Mouse (Mus musculus) neural tube, postnatal 0 days (tissue): ENCODE data around the gene Dlx1. TPM values are rescaled to one million over a fixed set of nuclear protein-coding genes. Genes with fewer than 3 reads are reported as not detected.

Experiments used
- polyA plus RNA-seq: library from polyadenylated mRNA; unstranded; fragments of >200 nt; fragmentation: Nextera tagmentation; extraction: Ambion mirVana; gene quantifications from 2 replicates; pipeline ENCODE4 v1.2.1, GENCODE M21; 2015

Gene Dlx1
- polyA plus RNA-seq: not detected in 2 replicates

DNA sequence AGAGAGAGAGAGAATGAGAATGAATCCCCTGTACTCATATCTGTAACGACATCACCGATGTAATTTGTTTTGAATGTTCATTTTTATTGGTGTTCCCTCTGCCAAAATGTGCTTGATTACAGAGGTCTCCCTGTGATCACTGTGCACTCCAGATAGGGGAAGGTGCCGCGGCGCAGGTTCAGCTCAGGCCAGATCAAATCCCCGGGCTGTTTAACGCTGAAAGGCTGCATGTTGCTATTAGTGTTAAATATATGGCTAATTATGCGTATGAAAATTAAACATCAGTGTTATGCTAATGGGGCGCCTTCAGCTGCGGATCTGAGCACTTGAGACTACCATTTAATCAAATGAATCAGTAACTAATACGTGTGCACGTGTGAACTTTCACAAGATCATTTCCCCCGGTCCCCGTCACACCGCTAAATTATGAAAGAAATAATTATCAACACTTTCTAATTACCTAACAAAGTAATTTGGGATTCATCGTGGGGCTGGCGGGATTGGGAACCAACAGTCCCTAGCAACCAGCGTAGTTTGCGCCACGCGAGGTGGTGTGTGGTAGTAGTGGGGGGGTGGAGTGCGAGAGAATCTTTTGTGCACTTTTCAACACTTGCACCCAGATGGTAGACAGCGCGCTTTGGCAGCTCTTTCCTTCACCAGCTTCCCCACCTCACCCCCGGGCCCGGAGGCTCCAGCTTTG lies at the start of gene Dlx1:
Gene Dlx1 (plus strand): TSS at position 100 of the 700 bp plus-strand sequence.

DNA sequence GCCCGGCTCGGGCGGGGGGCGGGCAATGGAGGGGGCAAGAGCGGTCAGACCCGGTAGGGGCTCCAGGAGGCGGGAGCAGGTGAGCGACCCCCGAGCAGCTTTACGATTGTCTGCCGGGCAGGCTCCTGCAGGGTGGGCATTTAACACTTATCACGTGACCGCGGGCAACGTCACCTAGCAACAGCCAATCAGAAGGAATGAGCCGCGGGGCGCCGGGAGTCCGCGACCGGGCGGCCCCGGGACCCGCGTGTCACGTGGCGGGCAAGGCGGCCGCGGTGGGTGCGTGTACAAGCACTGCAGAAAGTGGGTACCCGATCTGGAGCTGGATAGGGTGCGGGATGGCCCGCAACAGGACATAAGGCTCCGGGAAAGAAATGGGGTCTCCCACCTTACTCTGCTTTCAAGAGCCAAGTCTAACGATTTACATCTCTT lies 18.7 kb downstream of the Dlx1 start, which contains the start of gene Dlx2:
Gene Dlx2 (minus strand): TSS at position 115 of the 432 bp plus-strand sequence.

Other genes starting within 250 kb of the Dlx1 start
- gene Slc25a12, start 160.4 kb upstream of the Dlx1 start, polyA plus RNA-seq: 106 and 114 TPM in 2 replicates
- gene Hat1, start 139.2 kb upstream of the Dlx1 start, polyA plus RNA-seq: 35.6 and 37.6 TPM in 2 replicates
- gene Metap1d, start 74.8 kb upstream of the Dlx1 start, polyA plus RNA-seq: 24.5 and 28.4 TPM in 2 replicates
- 0.06 TPM in 1 of 2 replicates, not detected in the other for gene Dlx2, start 18.6 kb downstream of the Dlx1 start, polyA plus RNA-seq
- gene Itga6, start 217.5 kb downstream of the Dlx1 start, polyA plus RNA-seq: 30.2 and 33.1 TPM in 2 replicates